ENCODE assay signal across 13 mouse cellular contexts in the genomic region with DNA sequence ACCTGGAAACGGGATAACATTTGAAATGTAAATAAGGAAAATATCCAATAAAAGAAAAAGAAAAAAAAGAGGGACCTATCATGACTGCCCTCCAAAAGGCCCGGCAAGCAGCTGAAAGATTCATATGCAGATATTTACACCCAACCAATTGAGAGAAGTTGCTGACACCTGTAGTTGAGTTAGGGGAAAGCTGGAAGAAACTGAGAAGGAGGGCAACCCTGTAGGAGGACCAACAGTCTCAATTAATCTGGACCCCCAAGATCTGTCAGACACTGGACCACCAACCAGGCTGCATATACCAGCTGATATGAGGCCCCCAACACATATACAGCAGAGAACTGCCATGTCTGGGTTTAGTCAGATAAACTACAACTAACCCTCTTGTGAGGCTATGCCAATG.
"Had no signal": no experiment of that assay in that cellular context is flagged by ENCODE, and none has a peak within 500 bp of the region (broad histone marks: within the 10 kb centered on the region; RNA-seq: fewer than 3 reads in every experiment).

No protein-coding gene starts in this region.

- H3K4me1 ChIP-seq: midbrain, embryonic 13.5 days; midbrain, embryonic 15.5 days; neural tube, embryonic 12.5 days had no signal

- H3K4me3 ChIP-seq: megakaryocyte, embryonic 14.5 days; midbrain, embryonic 13.5 days; midbrain, embryonic 15.5 days; neural tube, embryonic 12.5 days; stomach, embryonic 15.5 days had no signal

- DNase-seq: lung, adult 18-20 months; lung, embryonic 14.5 days; lung, postnatal 10 days; lung, postnatal 4 days; right cerebral cortex, postnatal 14 days; thymus, adult 2 months; thymus, postnatal 14 days; thymus, postnatal 36 days had no signal

- H3K27ac ChIP-seq: midbrain, embryonic 13.5 days; midbrain, embryonic 15.5 days; neural tube, embryonic 12.5 days; stomach, embryonic 15.5 days had no signal
